Mouse (Mus musculus): ENCODE data around the gene Ifitm2.

- TF ChIP-seq CTCF (IDR thresholded peaks at IDR 0.05; ENCODE audit: control insufficient read depth, insufficient read depth, insufficient read length) (no peak), USF1 (IDR thresholded peaks at IDR 0.05; ENCODE audit: low read depth) (no peak), MAX (IDR thresholded peaks at IDR 0.05) (no peak), CEBPB (IDR thresholded peaks at IDR 0.05; ENCODE audit: low read depth) (no peak), FOSL1 (IDR thresholded peaks at IDR 0.05; ENCODE audit: insufficient read depth, low read length, poor library complexity, severe bottlenecking) (no peak), MYOG (IDR thresholded peaks at IDR 0.05; ENCODE audit: control insufficient read depth, extremely low read depth, insufficient read length) (no peak)
Observed at GRCm38 (mm10) chr7:140971479-140972171, 15.8 kb upstream of the Ifitm2 start.
